Mouse (Mus musculus) kidney, postnatal 25 days (tissue): ENCODE results near the gene Tmem211.
A peak's percentile ranks its signal among the peaks of the same experiment; 100 is the strongest.

Source experiments
- DNase-seq, 2 experiments: peaks; one replicate each; pipeline ENCODE4 v3.0.0; 2021; ENCODE audit warnings: mixed read lengths in 2 of 2

Tmem211 gene

GRCm38 (mm10) chr5:113226632-113227102 lies at the start of gene Tmem211:
Gene Tmem211 (plus strand): TSS chr5:113226909.
- DNase-seq, result peak; percentile 89 to 93

DNA sequence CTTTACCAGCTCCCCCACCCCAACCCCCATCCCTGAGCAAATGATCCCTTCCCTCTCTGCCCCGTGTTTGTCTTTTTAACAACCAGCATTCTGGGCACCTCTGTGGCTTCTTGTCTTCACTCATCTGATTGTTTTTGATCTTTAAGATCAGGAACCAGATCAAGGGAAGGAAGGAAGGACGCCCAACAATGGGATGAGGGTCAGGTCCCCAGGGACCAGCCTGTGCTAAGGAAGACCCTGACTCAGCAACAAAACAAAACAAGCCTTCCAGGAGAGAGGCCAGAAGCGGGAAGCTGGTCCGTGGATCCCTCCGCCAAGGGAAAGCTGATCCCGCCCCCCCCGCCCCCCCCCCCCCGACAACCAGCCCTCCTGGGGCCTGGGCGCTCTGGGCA lies 47.3 kb upstream of the Tmem211 start:
- DNase-seq, result peak; percentile 40 to 54

- DNase-seq, result peak; percentile 92 to 95
Observed at GRCm38 (mm10) chr5:113179843-113180682, 46.6 kb upstream of the Tmem211 start.

DNA sequence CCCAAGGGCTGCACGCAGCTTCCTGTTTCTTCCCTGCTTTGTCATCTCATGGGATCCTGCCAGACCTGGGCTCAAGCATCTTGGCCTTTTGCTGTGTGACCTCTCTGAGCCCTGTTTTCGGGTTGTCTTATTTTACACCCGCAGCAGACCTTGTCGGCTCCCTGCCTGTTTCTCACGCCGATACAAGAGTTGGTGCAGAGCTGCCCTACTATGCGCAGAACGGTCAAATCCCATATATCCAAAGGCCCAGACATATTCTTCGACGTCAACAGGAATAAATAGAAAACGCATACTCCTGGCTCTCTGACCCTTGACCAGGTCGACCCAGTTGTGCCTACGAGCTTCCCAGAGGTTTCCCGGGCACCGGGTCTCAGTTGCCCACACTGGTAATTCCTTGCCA lies 46.0 kb upstream of the Tmem211 start:
- DNase-seq, result no peak

- no peak for DNase-seq
Observed at GRCm38 (mm10) chr5:113181441-113181840, 45.3 kb upstream of the Tmem211 start.

GRCm38 (mm10) chr5:113190558-113190957 lies 36.2 kb upstream of the Tmem211 start:
- no peak for DNase-seq

GRCm38 (mm10) chr5:113191901-113192300 lies 34.8 kb upstream of the Tmem211 start:
- DNase-seq, result no peak

DNA sequence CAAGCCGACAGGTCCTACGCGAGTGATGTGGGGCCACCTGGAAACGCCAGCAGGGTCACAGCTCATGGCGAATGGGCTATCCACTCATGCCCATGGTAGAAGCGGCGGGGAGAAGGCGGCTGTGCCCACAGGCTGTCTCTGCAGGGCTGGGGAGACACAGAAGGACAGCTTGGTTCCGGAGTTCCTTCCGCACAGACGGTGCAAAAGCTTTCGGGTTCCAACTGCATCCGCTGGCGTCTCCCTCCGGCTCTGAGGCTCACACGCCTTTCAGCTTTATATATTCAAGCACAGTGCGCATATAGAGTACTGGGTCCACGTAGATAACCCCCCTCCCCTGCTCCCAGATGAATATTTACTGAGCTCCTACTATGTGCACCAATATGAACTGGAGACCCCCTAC lies 32.9 kb upstream of the Tmem211 start:
- DNase-seq, result peak in 1 of 2 experiments; percentile 41

DNA sequence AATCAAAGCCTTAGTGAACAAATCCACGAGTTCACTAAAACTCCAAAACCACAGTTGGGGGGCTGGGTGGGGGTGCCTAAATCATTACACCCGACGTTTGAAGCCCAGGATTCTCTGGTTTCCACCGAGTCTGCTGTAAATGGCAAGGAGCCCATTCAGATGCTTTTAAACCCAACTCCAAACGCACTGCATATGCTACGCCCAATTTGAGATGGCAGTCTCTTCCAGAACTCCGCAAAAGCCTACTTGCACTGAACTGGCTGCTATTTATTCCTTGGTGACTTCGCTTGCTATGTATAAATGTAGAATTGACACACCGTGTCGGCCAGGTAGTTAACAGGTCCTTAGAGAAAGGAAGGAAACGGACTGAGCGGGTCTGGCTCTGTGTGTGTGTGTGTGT lies 31.3 kb upstream of the Tmem211 start:
- DNase-seq, result no peak

DNA sequence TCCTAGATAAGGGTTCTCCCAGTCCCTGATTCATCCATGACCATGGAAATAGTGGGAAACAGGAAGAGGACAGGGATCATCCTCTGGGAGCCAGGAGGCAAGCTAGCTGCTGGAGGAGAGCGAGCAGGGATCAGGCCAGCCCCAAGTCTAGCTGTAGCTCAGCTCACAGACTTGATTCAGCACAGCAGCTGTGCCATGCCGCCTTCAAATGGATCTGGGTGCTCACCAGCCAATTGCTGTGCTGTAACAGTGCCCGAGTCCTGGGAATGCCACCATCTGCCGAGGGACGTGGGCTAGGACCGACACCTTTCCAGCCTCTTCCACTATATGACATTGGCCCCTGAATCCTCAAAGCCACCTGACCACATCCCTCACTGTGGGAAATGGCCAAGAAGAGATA lies 30.8 kb upstream of the Tmem211 start:
- DNase-seq, result no peak

DNA sequence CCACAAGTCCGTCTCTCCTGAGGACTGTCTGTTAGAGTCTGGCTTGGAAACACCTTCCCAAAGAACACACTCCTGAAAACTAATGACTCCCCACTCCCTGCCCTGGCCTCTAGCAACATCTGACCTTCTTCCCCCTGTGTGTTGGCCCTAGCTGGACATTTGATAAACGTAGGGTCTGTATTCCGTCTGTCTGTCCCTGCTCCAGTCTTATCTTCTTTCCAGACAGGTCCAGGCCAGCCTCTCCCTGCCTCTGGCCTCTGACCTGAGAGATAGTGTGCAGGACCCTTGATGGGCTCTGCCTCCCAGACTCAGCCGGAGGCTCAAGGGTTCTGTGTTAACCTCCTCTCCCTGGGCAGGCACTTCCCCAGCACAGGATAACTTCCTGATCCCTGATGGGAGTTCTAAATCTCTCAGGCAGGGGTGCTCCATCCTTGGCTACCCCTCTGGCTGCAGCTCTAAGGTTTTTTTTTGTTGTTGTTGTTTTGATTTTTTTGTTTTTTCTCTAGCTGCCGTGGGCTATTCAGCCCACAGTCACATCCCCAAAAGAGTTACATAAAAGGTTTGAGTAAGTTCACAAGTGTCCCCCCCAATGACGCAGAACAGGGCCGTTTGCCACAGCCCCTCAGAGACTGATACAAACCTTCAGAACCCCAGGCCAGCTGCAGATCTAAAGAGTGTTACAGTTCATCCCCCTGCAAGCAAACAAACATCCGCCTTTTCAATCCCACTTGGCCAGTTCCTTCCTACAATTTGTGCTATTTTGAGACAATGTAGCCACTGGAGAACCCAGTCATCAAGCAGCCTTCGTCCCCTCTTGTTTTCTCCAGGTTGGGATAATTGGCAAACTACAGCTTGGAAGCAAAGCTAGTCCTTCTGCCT lies 29.6 kb upstream of the Tmem211 start:
- peak; percentile 29 to 64 for DNase-seq

- DNase-seq, result peak in 1 of 2 experiments; percentile 43
Observed at GRCm38 (mm10) chr5:113199126-113199771, 27.5 kb upstream of the Tmem211 start.

DNA sequence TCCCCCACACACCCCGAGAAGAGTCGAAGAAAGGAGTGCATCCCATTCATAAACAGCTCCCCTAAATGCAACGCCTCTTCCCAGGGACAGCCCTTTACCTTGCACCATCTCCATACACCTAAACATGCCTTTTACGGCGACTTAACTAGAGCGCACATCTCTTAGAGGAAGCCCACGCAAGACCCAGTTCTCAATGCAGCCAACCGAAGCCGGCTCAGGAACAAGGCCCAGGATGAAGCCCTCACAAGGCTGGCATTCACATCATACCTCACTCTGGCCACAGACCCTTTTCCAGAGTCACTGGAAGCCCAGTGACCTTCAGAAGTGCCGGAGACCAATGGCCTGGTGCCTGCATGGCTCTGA lies 27.0 kb upstream of the Tmem211 start:
- DNase-seq, result no peak

- no peak for DNase-seq
Observed at GRCm38 (mm10) chr5:113204193-113204592, 22.5 kb upstream of the Tmem211 start.

- DNase-seq, result no peak
Observed at GRCm38 (mm10) chr5:113206670-113207352, 19.9 kb upstream of the Tmem211 start.

GRCm38 (mm10) chr5:113208048-113208447 lies 18.7 kb upstream of the Tmem211 start:
- DNase-seq, result peak; percentile 82 to 88

DNA sequence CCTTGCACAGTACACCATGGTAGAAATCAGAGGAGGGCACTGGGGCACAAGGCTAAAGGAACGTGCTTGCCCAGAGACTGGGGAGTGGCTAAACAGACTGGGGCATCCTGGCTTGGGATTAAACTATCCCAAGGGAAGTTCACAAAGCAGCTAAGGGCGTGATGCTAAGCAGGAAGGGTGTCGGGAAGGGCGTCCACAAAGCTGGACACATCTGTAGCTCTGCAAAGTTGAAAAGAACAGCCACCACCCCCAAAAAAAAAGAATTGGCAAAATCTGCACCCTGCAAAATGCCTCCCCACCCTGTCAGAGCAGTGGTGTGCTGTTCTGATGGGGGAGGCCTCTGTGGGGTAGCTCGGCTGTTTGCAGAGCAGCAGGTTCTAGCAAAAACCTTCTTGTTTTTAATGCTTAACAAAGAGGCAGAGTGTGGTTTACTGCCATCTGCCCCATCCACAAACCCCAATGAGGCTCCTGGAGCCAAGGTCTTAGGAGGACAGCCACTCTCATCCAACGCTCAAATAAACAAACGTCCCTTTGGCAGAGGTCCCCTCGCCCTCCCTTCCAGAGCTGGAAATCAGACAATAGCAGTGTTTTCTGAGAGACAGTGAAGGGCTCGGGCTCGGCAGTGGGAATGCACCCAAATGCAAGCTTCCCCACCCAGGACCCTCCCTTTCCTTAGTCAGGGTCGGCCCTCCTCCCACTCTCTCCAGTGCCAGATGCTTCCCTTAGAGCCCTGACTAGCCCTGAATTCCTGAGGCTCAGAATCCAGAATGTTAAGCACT lies 17.9 kb upstream of the Tmem211 start:
- peak; percentile 68 to 86 for DNase-seq

GRCm38 (mm10) chr5:113209401-113209750 lies 17.3 kb upstream of the Tmem211 start:
- peak; percentile 45 to 63 for DNase-seq

DNA sequence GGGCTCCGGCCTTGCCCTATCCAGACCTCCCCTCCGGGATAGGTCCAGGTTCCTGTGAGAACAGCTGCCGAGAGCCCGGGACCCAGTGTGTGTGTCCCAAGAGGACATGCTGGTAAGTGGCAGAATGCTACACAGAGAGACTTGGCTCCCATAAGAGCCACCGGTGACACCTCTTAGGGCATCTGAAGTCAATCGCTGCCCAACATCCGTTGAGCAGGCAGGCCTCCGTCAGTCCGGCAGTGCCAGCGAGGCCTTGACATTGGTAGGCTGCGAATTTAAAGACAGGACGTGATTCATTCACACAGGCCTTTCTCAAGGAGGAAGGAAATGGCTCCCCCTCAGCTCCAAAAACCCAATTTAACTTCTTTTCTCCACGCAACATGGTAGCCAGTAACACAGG lies 16.8 kb upstream of the Tmem211 start:
- DNase-seq, result peak; percentile 42 to 67

DNA sequence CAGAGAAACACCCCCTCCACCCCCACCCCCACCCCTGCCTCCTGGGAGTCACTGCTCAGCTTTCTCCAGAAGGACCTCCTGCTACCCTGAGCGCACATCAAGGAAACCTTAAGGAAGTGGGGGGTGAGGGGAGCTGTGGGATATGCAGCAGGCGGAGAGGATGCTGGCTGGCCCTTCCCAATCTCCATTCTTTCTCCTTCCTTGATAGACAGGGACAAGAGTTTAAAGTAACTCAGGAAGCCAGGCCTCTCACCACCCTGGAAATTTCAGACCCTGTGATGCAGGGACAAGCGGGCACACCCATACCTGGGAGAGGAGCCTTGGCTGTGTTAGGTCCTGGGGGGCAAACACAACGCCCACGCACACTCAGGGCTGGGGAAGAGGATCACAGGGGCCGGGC lies 16.4 kb upstream of the Tmem211 start:
- DNase-seq, result peak; percentile 43 to 77

- DNase-seq, result peak; percentile 47 to 83
Observed at GRCm38 (mm10) chr5:113212156-113212835, 14.4 kb upstream of the Tmem211 start.
